Mouse (Mus musculus) T-helper 1 cell (primary cell): ENCODE data around the gene Cript.
"Not testable (repeated sequence)": the region's sequence is repeated elsewhere in the genome, so short reads cannot be mapped to it uniquely, and the experiment has no call there.

Experiments used
- in situ Hi-C: fragments of 300-600 bp; cut with MboI, MseI; formaldehyde crosslinking; loops from one replicate; pipeline ENCODE4 v1.15.1; 2025; ENCODE audit warnings: high pct_unique_total_duplicates

Cript gene

GRCm38 (mm10) chr17:87049696-87050095, 24.3 kb downstream of the Cript start:
- in situ Hi-C loops, result loop anchor here (5.0 kb wide), 1 partner anchor 132 kb away; the partner anchor contains the start of gene Tmem247

- in situ Hi-C loops, result no loop called here
Observed at GRCm38 (mm10) chr17:87050469-87051175, 25.3 kb downstream of the Cript start.

GRCm38 (mm10) chr17:87051652-87052051, 26.3 kb downstream of the Cript start:
- in situ Hi-C loops, result no loop called here

GRCm38 (mm10) chr17:87052432-87052831, 27.1 kb downstream of the Cript start:
- in situ Hi-C loops, result no loop called here

GRCm38 (mm10) chr17:87053921-87054320, 28.6 kb downstream of the Cript start:
- in situ Hi-C loops, result no loop called here

GRCm38 (mm10) chr17:87055051-87055459, 29.7 kb downstream of the Cript start:
- in situ Hi-C loops, result no loop called here

- in situ Hi-C loops, result no loop called here
Observed at GRCm38 (mm10) chr17:87055663-87056062, 30.3 kb downstream of the Cript start.

- in situ Hi-C loops, result no loop called here
Observed at GRCm38 (mm10) chr17:87056761-87057160, 31.4 kb downstream of the Cript start.

- in situ Hi-C loops, result no loop called here
Observed at GRCm38 (mm10) chr17:87057486-87058266, 32.3 kb downstream of the Cript start.

GRCm38 (mm10) chr17:87062639-87063038, 37.3 kb downstream of the Cript start:
- in situ Hi-C loops, result no loop called here

GRCm38 (mm10) chr17:87063461-87063860, 38.1 kb downstream of the Cript start:
- in situ Hi-C loops, result no loop called here

- in situ Hi-C loops, result no loop called here
Observed at GRCm38 (mm10) chr17:87063969-87064368, 38.6 kb downstream of the Cript start.

GRCm38 (mm10) chr17:87068997-87069396, 43.6 kb downstream of the Cript start:
- in situ Hi-C loops, result no loop called here

GRCm38 (mm10) chr17:87072183-87072582, 46.8 kb downstream of the Cript start:
- in situ Hi-C loops, result not testable (repeated sequence)

GRCm38 (mm10) chr17:87072766-87073440, 47.6 kb downstream of the Cript start:
- in situ Hi-C loops, result no loop called here

GRCm38 (mm10) chr17:87073470-87073869, 48.1 kb downstream of the Cript start:
- in situ Hi-C loops, result no loop called here

- in situ Hi-C loops, result not testable (repeated sequence)
Observed at GRCm38 (mm10) chr17:87078217-87078616, 52.9 kb downstream of the Cript start.

- in situ Hi-C loops, result no loop called here
Observed at GRCm38 (mm10) chr17:87080724-87081123, 55.4 kb downstream of the Cript start.

- in situ Hi-C loops, result no loop called here
Observed at GRCm38 (mm10) chr17:87082547-87082946, 57.2 kb downstream of the Cript start.

GRCm38 (mm10) chr17:87083671-87084070, 58.3 kb downstream of the Cript start:
- in situ Hi-C loops, result no loop called here
